Mouse (Mus musculus) liver, embryonic 14.5 days (tissue): ENCODE results near the gene Syt3. TPM values are rescaled to one million over a fixed set of nuclear protein-coding genes. Genes with fewer than 3 reads are reported as not detected.

Experiments used
- ATAC-seq: fragments of 200-750 bp; cut with Nextera tagmentation; 2 replicates; pipeline ENCODE4 v1.8.0; 2017; ENCODE audit warnings: moderate number of reproducible peaks, mild to moderate bottlenecking, moderate library complexity; ENCODE audit not compliant: insufficient read depth
- DNase-seq, 3 experiments: peaks; one replicate each; pipeline ENCODE4 v3.0.0-alpha.2; 2012 to 2013; ENCODE audit warnings: low read depth in 3 of 3, low spot score in 3 of 3
- H3K27ac ChIP-seq: fragments of 300-500 bp; sonication (generic); 2 replicates; pipeline ENCODE4 v1.5.1; 2014; ENCODE audit warnings: moderate library complexity, mild to moderate bottlenecking, control low read depth, inconsistent platforms
- H3K27me3 ChIP-seq: fragments of 300-500 bp; sonication (generic); 2 replicates; pipeline ENCODE4 v1.6.1; 2014; ENCODE audit warnings: mild to moderate bottlenecking, low read length, moderate library complexity; ENCODE audit not compliant: control insufficient read depth, insufficient read depth
- H3K36me3 ChIP-seq: fragments of 300-500 bp; sonication (generic); replicated peaks from 2 replicates; pipeline ENCODE4 v1.6.1; 2014; ENCODE audit warnings: low read depth; ENCODE audit not compliant: control insufficient read depth, insufficient read depth
- H3K4me1 ChIP-seq, 2 experiments: fragments of 200-500 bp in 1 of 2; fragments of 300-500 bp in 1 of 2; sonication (generic) in 1 of 2; replicated peaks; 2 replicates each; pipeline ENCODE4 v1.6.1; 2012 to 2014; ENCODE audit warnings: antibody characterized with exemption in 1 of 2, inconsistent platforms in 1 of 2, low read length in 1 of 2; ENCODE audit not compliant: control insufficient read depth in 2 of 2, insufficient read depth in 2 of 2
- H3K4me2 ChIP-seq: fragments of 300-500 bp; sonication (generic); 2 replicates; pipeline ENCODE4 v1.6.1; 2014; ENCODE audit warnings: low read depth, mild to moderate bottlenecking, control low read depth, moderate library complexity
- H3K4me3 ChIP-seq, 2 experiments: fragments of 200-500 bp in 1 of 2; fragments of 300-500 bp in 1 of 2; sonication (generic) in 1 of 2; 2 replicates each; pipeline ENCODE4 v1.5.1; 2012 to 2014; ENCODE audit warnings: low read depth in 2 of 2, low read length in 2 of 2, mild to moderate bottlenecking in 2 of 2, control low read depth in 1 of 2, inconsistent platforms in 1 of 2, moderate library complexity in 1 of 2; ENCODE audit not compliant: insufficient read depth in 1 of 2
- H3K9ac ChIP-seq: fragments of 300-500 bp; sonication (generic); replicated peaks from 2 replicates; pipeline ENCODE4 v1.6.1; 2014; ENCODE audit warnings: mild to moderate bottlenecking, control low read depth, moderate library complexity
- H3K9me3 ChIP-seq: fragments of 300-500 bp; sonication (generic); 2 replicates; pipeline ENCODE4 v1.6.1; 2016; ENCODE audit warnings: low read length, mixed read lengths; ENCODE audit not compliant: control insufficient read depth
- CTCF ChIP-seq: IDR thresholded peaks from 2 replicates; pipeline ENCODE4 v1.5.1; 2016; ENCODE audit warnings: antibody characterized with exemption, low read depth, control low read depth
- EP300 ChIP-seq: IDR thresholded peaks from 2 replicates; pipeline ENCODE4 v1.6.1; 2016; ENCODE audit warnings: antibody characterized with exemption, low read depth
- WGBS: fragments of 180-500 bp; shearing (Covaris S2); extraction: QIAGEN DNeasy Blood & Tissue Kit; methylation state at CpG from one replicate; pipeline ENCODE4 v1.1.7; 2014; ENCODE audit not compliant: insufficient replicate concordance; 5-methylcytosine and 5-hydroxymethylcytosine counted together
- polyA plus RNA-seq, 2 experiments: library from polyadenylated mRNA; depleted of rRNA in 1 of 2; stranded (reverse) in 1 of 2; unstranded in 1 of 2; fragments of >200 nt; fragmentation: Nextera tagmentation in 1 of 2; extraction: Ambion mirVana in 1 of 2; gene quantifications; 2 replicates each; pipeline versions ENCODE4 v1.2.1 to v1.2.3; 2012 to 2014

The Syt3 gene
- polyA plus RNA-seq, 2 experiments: 0.02 TPM; not detected in 1

GRCm38 (mm10) chr7:44446070-44446855 lies 62.4 kb downstream of the Syt3 start:
- Histone ChIP-seq H3K27me3 (peaks cover 54% of the 10 kb centered on the region), H3K36me3 (no peaks in the 10 kb centered on the region), H3K9me3 (no peaks in the 10 kb centered on the region), H3K9ac (no peak overlapping the region), H3K4me2 (no peak overlapping the region), H3K4me3 (no peak overlapping the region), H3K27ac (no peak overlapping the region), H3K4me1 (no peaks in the 10 kb centered on the region)
- DNase-seq: no peak
- WGBS: 33% methylated on average over 12 of the region's 12 CpGs
- ATAC-seq: no peak
- TF ChIP-seq EP300 (no peak), CTCF (0 out of 2 replicates have a peak, but pooled peaks have one; percentile 17)

Other genes starting within 250 kb of the Syt3 start
- not detected in 2 replicates for gene Klk1b16, start 247.3 kb upstream of the Syt3 start, polyA plus RNA-seq (2012; rRNA removed)
- gene Klk1b16, start 247.3 kb upstream of the Syt3 start, polyA plus RNA-seq (2014; fragmentation: Nextera tagmentation; extraction: Ambion mirVana): not detected in 2 replicates
- gene Klk1b24, start 195.9 kb upstream of the Syt3 start, polyA plus RNA-seq (2012; rRNA removed): 0.08 TPM in 1 of 2 replicates, not detected in the other
- gene Klk1b24, start 195.9 kb upstream of the Syt3 start, polyA plus RNA-seq (2014; fragmentation: Nextera tagmentation; extraction: Ambion mirVana): not detected in 2 replicates
- not detected in 2 replicates for gene Klk1b3, start 185.9 kb upstream of the Syt3 start, polyA plus RNA-seq (2012; rRNA removed)
- not detected in 2 replicates for gene Klk1b3, start 185.9 kb upstream of the Syt3 start, polyA plus RNA-seq (2014; fragmentation: Nextera tagmentation; extraction: Ambion mirVana)
- gene Klk1b4, start 176.7 kb upstream of the Syt3 start, polyA plus RNA-seq (2012; rRNA removed): 0.05 and 0.06 TPM in 2 replicates
- not detected in 2 replicates for gene Klk1b4, start 176.7 kb upstream of the Syt3 start, polyA plus RNA-seq (2014; fragmentation: Nextera tagmentation; extraction: Ambion mirVana)
- not detected in 2 replicates for gene Klk1b5, start 168.2 kb upstream of the Syt3 start, polyA plus RNA-seq (2012; rRNA removed)
- not detected in 2 replicates for gene Klk1b5, start 168.2 kb upstream of the Syt3 start, polyA plus RNA-seq (2014; fragmentation: Nextera tagmentation; extraction: Ambion mirVana)
- gene Klk1, start 158.7 kb upstream of the Syt3 start, polyA plus RNA-seq (2012; rRNA removed): not detected in 2 replicates
- not detected in 2 replicates for gene Klk1, start 158.7 kb upstream of the Syt3 start, polyA plus RNA-seq (2014; fragmentation: Nextera tagmentation; extraction: Ambion mirVana)
- not detected in 2 replicates for gene Gm36864, start 147.9 kb upstream of the Syt3 start, polyA plus RNA-seq (2012; rRNA removed)
- not detected in 2 replicates for gene Gm36864, start 147.9 kb upstream of the Syt3 start, polyA plus RNA-seq (2014; fragmentation: Nextera tagmentation; extraction: Ambion mirVana)
- 0.97 and 1.3 TPM in 2 replicates for gene 1700028J19Rik, start 137.4 kb upstream of the Syt3 start, polyA plus RNA-seq (2012; rRNA removed)
- 1.3 and 1.5 TPM in 2 replicates for gene 1700028J19Rik, start 137.4 kb upstream of the Syt3 start, polyA plus RNA-seq (2014; fragmentation: Nextera tagmentation; extraction: Ambion mirVana)
- gene 2410002F23Rik, start 137.4 kb upstream of the Syt3 start, polyA plus RNA-seq (2012; rRNA removed): 43.8 and 47.9 TPM in 2 replicates
- gene 2410002F23Rik, start 137.4 kb upstream of the Syt3 start, polyA plus RNA-seq (2014; fragmentation: Nextera tagmentation; extraction: Ambion mirVana): 20.0 and 21.8 TPM in 2 replicates
- gene Acp4, start 126.7 kb upstream of the Syt3 start, polyA plus RNA-seq (2012; rRNA removed): not detected in 2 replicates
- gene Acp4, start 126.7 kb upstream of the Syt3 start, polyA plus RNA-seq (2014; fragmentation: Nextera tagmentation; extraction: Ambion mirVana): not detected in 2 replicates
- gene Gm15517, start 122.7 kb upstream of the Syt3 start, polyA plus RNA-seq (2012; rRNA removed): not detected in 2 replicates
- not detected in 2 replicates for gene Gm15517, start 122.7 kb upstream of the Syt3 start, polyA plus RNA-seq (2014; fragmentation: Nextera tagmentation; extraction: Ambion mirVana)
- gene Clec11a, start 77.2 kb upstream of the Syt3 start, polyA plus RNA-seq (2012; rRNA removed): 0.34 and 0.38 TPM in 2 replicates
- 0.33 and 0.51 TPM in 2 replicates for gene Clec11a, start 77.2 kb upstream of the Syt3 start, polyA plus RNA-seq (2014; fragmentation: Nextera tagmentation; extraction: Ambion mirVana)
- 0.04 and 0.06 TPM in 2 replicates for gene Shank1, start 73.8 kb upstream of the Syt3 start, polyA plus RNA-seq (2012; rRNA removed)
- gene Shank1, start 73.8 kb upstream of the Syt3 start, polyA plus RNA-seq (2014; fragmentation: Nextera tagmentation; extraction: Ambion mirVana): 0.05 TPM in 1 of 2 replicates, not detected in the other
- 0.06 and 0.12 TPM in 2 replicates for gene 1700008O03Rik, start 1.7 kb downstream of the Syt3 start, polyA plus RNA-seq (2012; rRNA removed)
- gene 1700008O03Rik, start 1.7 kb downstream of the Syt3 start, polyA plus RNA-seq (2014; fragmentation: Nextera tagmentation; extraction: Ambion mirVana): not detected in 2 replicates
- gene Lrrc4b, start 44.9 kb downstream of the Syt3 start, polyA plus RNA-seq (2012; rRNA removed): 0.02 and 0.30 TPM in 2 replicates
- not detected in 2 replicates for gene Lrrc4b, start 44.9 kb downstream of the Syt3 start, polyA plus RNA-seq (2014; fragmentation: Nextera tagmentation; extraction: Ambion mirVana)
- 10.2 and 14.7 TPM in 2 replicates for gene Aspdh, start 81.3 kb downstream of the Syt3 start, polyA plus RNA-seq (2012; rRNA removed)
- gene Aspdh, start 81.3 kb downstream of the Syt3 start, polyA plus RNA-seq (2014; fragmentation: Nextera tagmentation; extraction: Ambion mirVana): 10.9 and 11.0 TPM in 2 replicates
- gene Josd2, start 83.9 kb downstream of the Syt3 start, polyA plus RNA-seq (2012; rRNA removed): 212 TPM in 2 replicates
- 155 and 164 TPM in 2 replicates for gene Josd2, start 83.9 kb downstream of the Syt3 start, polyA plus RNA-seq (2014; fragmentation: Nextera tagmentation; extraction: Ambion mirVana)
- gene Emc10, start 112.4 kb downstream of the Syt3 start, polyA plus RNA-seq (2012; rRNA removed): 46.7 and 49.5 TPM in 2 replicates
- gene Emc10, start 112.4 kb downstream of the Syt3 start, polyA plus RNA-seq (2014; fragmentation: Nextera tagmentation; extraction: Ambion mirVana): 41.7 and 49.3 TPM in 2 replicates
- 0.64 and 1.5 TPM in 2 replicates for gene Fam71e1, start 112.5 kb downstream of the Syt3 start, polyA plus RNA-seq (2012; rRNA removed)
- 0.48 and 1.6 TPM in 2 replicates for gene Fam71e1, start 112.5 kb downstream of the Syt3 start, polyA plus RNA-seq (2014; fragmentation: Nextera tagmentation; extraction: Ambion mirVana)
- gene Mybpc2, start 140.6 kb downstream of the Syt3 start, polyA plus RNA-seq (2012; rRNA removed): not detected in 2 replicates
- gene Mybpc2, start 140.6 kb downstream of the Syt3 start, polyA plus RNA-seq (2014; fragmentation: Nextera tagmentation; extraction: Ambion mirVana): not detected in 2 replicates
- 0.15 and 0.16 TPM in 2 replicates for gene Spib, start 148.0 kb downstream of the Syt3 start, polyA plus RNA-seq (2012; rRNA removed)
- 0.11 TPM in 2 replicates for gene Spib, start 148.0 kb downstream of the Syt3 start, polyA plus RNA-seq (2014; fragmentation: Nextera tagmentation; extraction: Ambion mirVana)
- gene Pold1, start 164.7 kb downstream of the Syt3 start, polyA plus RNA-seq (2012; rRNA removed): 42.1 and 46.7 TPM in 2 replicates
- 37.5 and 40.2 TPM in 2 replicates for gene Pold1, start 164.7 kb downstream of the Syt3 start, polyA plus RNA-seq (2014; fragmentation: Nextera tagmentation; extraction: Ambion mirVana)
- gene Nr1h2, start 169.8 kb downstream of the Syt3 start, polyA plus RNA-seq (2012; rRNA removed): 30.8 and 35.7 TPM in 2 replicates
- gene Nr1h2, start 169.8 kb downstream of the Syt3 start, polyA plus RNA-seq (2014; fragmentation: Nextera tagmentation; extraction: Ambion mirVana): 38.1 and 41.4 TPM in 2 replicates
- gene Napsa, start 188.3 kb downstream of the Syt3 start, polyA plus RNA-seq (2012; rRNA removed): 4.3 and 5.8 TPM in 2 replicates
- 6.7 and 8.6 TPM in 2 replicates for gene Napsa, start 188.3 kb downstream of the Syt3 start, polyA plus RNA-seq (2014; fragmentation: Nextera tagmentation; extraction: Ambion mirVana)
- gene Kcnc3, start 206.6 kb downstream of the Syt3 start, polyA plus RNA-seq (2012; rRNA removed): 0.16 and 0.24 TPM in 2 replicates
- gene Kcnc3, start 206.6 kb downstream of the Syt3 start, polyA plus RNA-seq (2014; fragmentation: Nextera tagmentation; extraction: Ambion mirVana): not detected in 2 replicates